Mouse (Mus musculus) regulatory T cell (primary cell): ENCODE measurements around the gene Ntn1.

Experiments used
- in situ Hi-C: fragments of 300-600 bp; cut with MboI, MseI; formaldehyde crosslinking; loops from one replicate; pipeline ENCODE4 v1.15.1; 2025; ENCODE audit warnings: high pct_unique_total_duplicates

The Ntn1 gene

GRCm38 (mm10) chr11:68339856-68340255 lies 60.8 kb downstream of the Ntn1 start:
- in situ Hi-C loops, result no loop called here

GRCm38 (mm10) chr11:68339331-68339730 lies 61.3 kb downstream of the Ntn1 start:
- in situ Hi-C loops, result no loop called here

DNA sequence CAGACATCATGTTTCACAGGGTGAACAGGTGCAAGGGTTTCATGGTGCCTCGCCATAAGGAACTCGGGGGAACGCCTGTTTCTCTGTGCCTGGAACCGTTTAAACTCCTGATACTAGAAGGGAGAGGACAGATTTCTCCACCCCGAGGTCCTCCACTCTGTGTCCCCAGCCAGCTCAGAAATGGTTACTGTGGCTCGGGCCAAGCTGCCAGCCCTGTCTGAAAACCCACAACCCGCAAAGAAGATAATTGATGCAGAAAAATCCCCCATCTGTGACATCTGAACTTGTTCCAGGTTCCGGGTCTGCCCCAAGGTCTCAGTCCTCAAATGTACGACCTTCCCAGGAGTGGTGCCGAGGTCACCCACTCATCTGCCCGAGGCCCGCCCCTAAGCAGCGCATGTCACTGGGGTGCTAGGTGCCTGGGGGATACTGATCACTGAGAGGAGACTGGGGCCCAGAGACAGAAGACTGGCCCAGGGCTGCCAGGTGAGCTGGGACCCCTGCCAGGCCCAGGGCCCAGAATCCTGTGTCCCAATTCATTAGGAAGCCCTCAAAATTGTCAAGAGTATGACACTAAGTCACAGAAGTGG lies 68.9 kb downstream of the Ntn1 start:
- in situ Hi-C loops, result no loop called here

- in situ Hi-C loops, result no loop called here
Measured at GRCm38 (mm10) chr11:68331117-68331437, 69.5 kb downstream of the Ntn1 start.

DNA sequence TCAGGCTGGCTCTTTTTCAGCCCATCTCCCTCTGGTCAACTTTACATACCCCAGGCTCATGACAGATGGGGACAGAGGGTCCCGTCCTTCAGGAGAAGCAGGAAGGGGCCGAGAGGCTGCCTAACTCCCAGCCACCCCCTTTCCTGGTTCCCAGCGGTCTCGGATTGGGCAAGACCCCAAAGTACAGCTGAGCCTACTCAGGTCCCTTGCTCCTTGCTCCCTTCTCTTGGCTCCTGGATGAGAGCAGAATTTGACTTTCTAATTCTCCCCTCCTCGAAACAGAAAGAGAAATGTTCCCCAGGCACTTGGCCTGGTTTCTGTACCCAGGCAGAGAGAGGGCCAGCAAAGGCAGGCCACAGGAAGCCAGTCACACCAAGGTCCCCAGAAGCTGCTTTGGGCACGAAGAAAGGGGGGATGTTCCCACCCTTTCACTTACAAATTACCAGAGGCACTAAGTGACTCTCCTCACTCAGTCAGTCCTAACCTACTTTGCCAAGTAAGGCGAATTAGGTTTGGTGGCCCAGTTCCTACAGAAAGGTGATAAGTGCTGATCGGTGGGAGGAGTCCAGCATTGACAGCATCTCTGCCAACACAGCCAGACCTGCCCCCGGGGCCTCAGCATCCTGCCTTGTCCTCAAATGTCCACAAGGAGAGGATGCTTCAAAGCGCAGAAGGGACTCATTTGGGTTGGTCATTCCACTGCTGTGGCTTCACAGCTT lies 70.1 kb downstream of the Ntn1 start:
- in situ Hi-C loops, result no loop called here

- in situ Hi-C loops, result no loop called here
Measured at GRCm38 (mm10) chr11:68324863-68325262, 75.8 kb downstream of the Ntn1 start.

- in situ Hi-C loops, result no loop called here
Measured at GRCm38 (mm10) chr11:68321417-68321816, 79.2 kb downstream of the Ntn1 start.

DNA sequence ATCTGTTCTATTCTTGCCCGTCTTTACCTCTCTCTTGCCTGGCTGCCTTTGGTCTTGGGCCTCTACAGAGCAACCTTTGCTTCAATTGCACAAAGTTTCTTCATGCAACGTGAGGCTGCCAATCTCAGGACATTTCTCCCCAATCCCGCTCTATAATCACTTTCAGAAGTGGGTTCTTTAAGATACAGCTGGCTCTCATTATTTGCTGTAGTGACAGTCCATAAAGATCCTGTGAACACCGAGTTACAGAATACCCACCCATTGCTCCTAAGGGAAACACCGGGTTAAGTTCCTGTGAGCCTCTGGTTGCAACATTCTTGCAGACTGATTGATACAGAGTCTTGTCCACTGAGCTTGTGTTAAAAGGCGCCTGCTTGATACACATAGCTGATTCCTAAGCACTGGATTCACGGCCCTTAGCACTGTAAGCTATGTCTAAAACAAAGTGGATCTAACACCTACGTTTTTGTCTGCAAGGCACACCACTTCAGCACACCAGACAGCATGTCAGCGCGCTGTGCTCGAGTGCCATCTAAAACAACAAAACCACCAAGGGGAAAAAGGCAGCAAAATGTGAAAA lies 85.0 kb downstream of the Ntn1 start:
- in situ Hi-C loops, result loop anchor here (10.0 kb wide), 1 partner anchor 59 kb away; no protein-coding TSS in a partner anchor

- in situ Hi-C loops, result loop anchor here (10.0 kb wide), 1 partner anchor 61 kb away; no protein-coding TSS in a partner anchor
Measured at GRCm38 (mm10) chr11:68313861-68314260, 86.8 kb downstream of the Ntn1 start.

DNA sequence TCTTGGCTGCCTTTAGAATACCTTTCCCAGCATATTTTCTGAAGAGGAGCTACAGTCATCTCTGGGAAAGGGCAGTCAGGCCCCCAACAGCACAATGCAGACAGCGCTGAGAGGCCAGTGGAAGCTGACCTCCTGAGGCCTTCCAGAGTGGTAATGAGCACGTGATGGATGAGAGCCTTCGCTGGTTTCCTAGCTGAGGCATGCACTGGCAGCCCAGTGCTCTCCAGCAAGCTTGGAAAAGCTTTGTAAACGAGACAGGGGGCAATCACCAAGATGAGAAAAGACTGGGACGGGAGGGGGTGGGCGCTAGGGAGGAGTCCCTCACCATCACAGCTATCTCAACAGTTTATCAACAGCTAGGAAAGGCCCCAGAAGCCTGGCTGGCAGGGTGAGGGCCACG lies 87.6 kb downstream of the Ntn1 start:
- in situ Hi-C loops, result loop anchor here (10.0 kb wide), 1 partner anchor 62 kb away; no protein-coding TSS in a partner anchor

DNA sequence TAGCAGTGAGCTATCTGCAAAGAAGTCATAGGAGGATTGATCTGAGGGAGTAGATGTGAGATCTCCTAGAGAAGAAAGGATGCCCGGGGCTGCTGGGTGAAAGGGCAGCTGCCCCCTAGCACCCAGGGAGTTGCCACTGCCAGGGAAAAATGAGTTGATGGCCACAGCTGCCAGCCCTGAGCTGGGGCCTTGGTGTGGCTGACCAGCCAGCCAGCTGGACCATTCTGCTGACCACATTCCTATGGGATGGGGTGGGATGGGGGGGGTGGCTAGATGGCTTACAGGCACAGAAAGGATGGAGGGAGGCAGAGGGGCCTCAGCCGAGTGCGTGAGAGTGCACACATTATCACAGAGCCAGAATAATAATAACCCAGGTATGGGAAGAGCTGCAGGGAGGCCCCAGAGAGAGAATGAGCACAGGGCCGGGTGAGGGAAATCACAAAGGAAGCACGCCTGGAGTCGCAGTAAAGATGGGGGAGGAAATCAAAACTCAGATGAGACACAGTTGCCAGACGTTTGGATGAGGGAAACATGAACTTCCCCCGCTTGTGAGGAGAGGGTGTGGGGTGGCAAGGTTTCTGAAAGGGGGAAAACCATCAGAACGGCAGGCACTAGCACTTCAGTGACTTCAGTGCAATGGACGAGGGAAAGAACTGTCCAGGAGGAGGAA lies 91.6 kb downstream of the Ntn1 start:
- in situ Hi-C loops, result no loop called here

DNA sequence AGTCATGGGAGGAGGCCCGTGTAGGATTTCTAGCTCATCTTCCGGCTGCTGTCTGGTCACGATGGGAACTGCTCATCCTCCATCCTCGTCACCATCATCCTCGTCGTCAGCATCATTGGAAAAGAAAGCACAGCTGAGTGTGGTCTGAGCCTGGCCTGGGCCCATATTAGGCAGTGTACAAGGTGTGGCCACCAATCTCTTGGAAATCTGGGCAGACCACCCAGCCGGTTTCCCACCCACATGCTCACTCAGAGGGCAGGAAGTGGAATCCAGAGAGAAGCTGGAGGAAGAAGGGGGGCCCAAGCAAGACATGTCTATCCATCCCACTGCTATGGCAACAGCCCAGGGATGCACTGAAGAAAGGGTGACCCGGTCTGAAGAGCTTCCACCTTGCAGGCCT lies 94.6 kb downstream of the Ntn1 start:
- in situ Hi-C loops, result no loop called here

GRCm38 (mm10) chr11:68302323-68302722 lies 98.3 kb downstream of the Ntn1 start:
- in situ Hi-C loops, result no loop called here

DNA sequence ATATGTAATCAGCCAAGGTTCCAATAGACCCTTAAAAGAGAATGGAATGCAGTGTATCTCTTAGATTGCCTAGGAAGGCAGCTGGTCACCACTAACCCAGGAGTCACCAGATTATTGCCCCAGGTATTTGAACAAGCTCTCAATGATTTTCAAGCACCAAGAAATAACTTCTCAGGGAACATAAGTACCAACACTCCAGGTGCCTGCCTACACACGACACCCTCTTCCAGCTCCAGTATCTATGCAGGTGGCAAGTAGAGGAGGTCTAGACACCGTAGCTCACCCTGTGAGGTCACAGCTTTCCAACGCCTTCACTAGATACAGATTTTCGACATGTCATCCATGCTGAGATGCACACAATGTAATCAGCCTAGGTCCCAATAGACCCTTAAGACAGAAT lies 99.0 kb downstream of the Ntn1 start:
- in situ Hi-C loops, result no loop called here

GRCm38 (mm10) chr11:68295474-68295873 lies 105.1 kb downstream of the Ntn1 start:
- in situ Hi-C loops, result no loop called here

- in situ Hi-C loops, result no loop called here
Measured at GRCm38 (mm10) chr11:68290631-68291030, 110.0 kb downstream of the Ntn1 start.

DNA sequence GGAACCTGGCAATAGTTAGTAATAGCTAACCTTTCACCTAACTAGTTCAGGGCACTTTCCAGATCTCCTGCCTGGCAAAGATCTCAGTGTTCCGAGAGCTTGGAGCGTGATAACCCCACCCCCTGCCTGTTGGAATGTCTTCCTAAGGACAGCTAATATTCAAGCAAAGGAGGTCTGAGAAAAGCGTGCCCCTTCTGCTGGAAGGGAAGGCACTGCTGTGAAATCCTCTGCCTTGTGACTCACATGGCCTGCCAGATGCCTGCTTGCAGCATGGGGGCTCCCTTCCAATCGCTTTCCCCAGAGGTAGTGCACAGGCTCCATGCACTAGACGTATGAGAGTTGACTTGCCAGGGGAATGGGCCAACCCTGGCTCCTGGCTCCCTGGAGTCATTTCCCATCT lies 113.3 kb downstream of the Ntn1 start:
- in situ Hi-C loops, result no loop called here

DNA sequence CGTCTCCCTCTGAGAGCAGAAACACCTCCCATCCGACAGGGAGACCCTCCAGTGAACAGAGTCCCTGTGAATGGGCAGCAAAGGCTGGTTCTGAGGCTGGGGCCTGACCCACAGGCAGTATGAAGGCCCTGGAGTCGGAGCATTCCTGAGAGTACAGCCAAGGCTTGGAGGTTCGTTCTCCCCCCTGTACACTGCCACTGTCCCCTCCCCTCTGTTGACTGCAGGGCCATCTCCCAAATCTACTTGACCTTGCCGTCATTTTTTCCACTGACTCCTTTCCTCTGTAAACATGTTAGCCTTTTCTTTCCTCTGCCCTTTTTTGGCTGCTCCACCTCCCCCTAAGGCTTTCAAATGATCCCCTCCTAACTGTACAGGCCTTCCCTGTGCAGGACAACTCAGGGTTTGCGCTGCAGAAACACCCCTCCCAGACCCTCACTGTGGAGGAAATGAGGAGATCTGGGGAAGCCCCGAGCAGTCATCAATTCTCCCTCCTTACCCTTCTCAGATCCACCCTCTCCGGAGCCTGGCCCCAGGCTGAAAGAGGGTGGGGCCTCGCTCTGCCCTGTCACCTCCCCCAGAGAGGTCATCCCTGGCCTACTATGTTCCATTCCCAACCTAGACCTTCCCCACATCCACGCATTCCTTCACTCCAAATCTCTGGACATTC lies 114.3 kb downstream of the Ntn1 start:
- in situ Hi-C loops, result no loop called here

GRCm38 (mm10) chr11:68285754-68286141 lies 114.9 kb downstream of the Ntn1 start:
- in situ Hi-C loops, result no loop called here

GRCm38 (mm10) chr11:68280001-68280510 lies 120.6 kb downstream of the Ntn1 start:
- in situ Hi-C loops, result no loop called here

GRCm38 (mm10) chr11:68276945-68277344 lies 123.7 kb downstream of the Ntn1 start:
- in situ Hi-C loops, result no loop called here

GRCm38 (mm10) chr11:68274331-68274811 lies 126.3 kb downstream of the Ntn1 start:
- in situ Hi-C loops, result no loop called here
